Mouse (Mus musculus) kidney, adult 2 months (tissue): ENCODE measurements at regions not wholly inside any gene's neighbourhood (a gene's known extent, or its start where the extent isn't known, plus 50 kb on each side); places are given as distances from the start of the nearest gene placed in this dataset.

Source experiments
- CTCF ChIP-seq: fragments of 200-500 bp; conservative IDR thresholded peaks from 2 replicates; pipeline ENCODE4 v1.5.1; 2011; ENCODE audit warnings: low read depth, mild to moderate bottlenecking, control low read depth, low read length, moderate library complexity, mixed read lengths; ENCODE audit not compliant: insufficient read depth, insufficient read length
- POLR2A ChIP-seq: fragments of 200-500 bp; IDR thresholded peaks from one replicate; pipeline ENCODE4 v1.6.1; 2011; ENCODE audit warnings: low read depth, low read length, control low read depth

- no peak for TF ChIP-seq CTCF
- no peak for TF ChIP-seq POLR2A
Measured at GRCm38 (mm10) chr10:22919869-22920268, 99.9 kb upstream of the Tcf21 start.
